Mouse (Mus musculus): Measurements from ENCODE around the gene Ube2z. TPM values are rescaled to one million over a fixed set of nuclear protein-coding genes. Genes with fewer than 3 reads are reported as not detected.

Gene Ube2z
- polyA plus RNA-seq, 1 experiment: 47.9 TPM

GRCm38 (mm10) chr11:96075509-96076220 lies 10.5 kb upstream of the Ube2z start, which contains the start of gene Atp5g1:
Atp5g1 (minus strand) TSS chr11:96075670.
- WGBS: under 1% methylated on average over 37 of the region's 37 CpGs

GRCm38 (mm10) chr11:96075177-96075508 lies 10.0 kb upstream of the Ube2z start:
- under 1% methylated on average over 15 of the region's 15 CpGs for WGBS
- Histone ChIP-seq H3K4me3 (ENCODE audit: control insufficient read depth, insufficient read depth, low read length) (peak overlapping the region; percentile 81), H3K36me3 (ENCODE audit: control insufficient read depth, insufficient read depth, low read length) (peaks cover 4% of the 10 kb centered on the region; the same call in 1 of the 2 replicates), H3K4me1 (replicated peaks; ENCODE audit: control insufficient read depth, insufficient read depth, low read length) (peaks cover 12% of the 10 kb centered on the region), H3K27ac (ENCODE audit: control insufficient read depth, insufficient read depth, low read length) (no peak overlapping the region), H3K27me3 (ENCODE audit: control insufficient read depth, insufficient read depth, low read length) (no peaks in the 10 kb centered on the region)
- TF ChIP-seq CTCF (IDR thresholded peaks at IDR 0.05; ENCODE audit: borderline replicate concordance, control insufficient read depth, extremely low read depth, insufficient read depth, low read length, poor library complexity) (no peak), POLR2A (IDR thresholded peaks at IDR 0.05; ENCODE audit: control insufficient read depth, extremely low read depth, insufficient read depth, low read length, poor library complexity) (no peak)
- no peak for DNase-seq

More at GRCm38 (mm10) chr11:96075509-96076220, 10.5 kb upstream of the Ube2z start, which contains the start of gene Atp5g1:
- Histone ChIP-seq H3K4me1 (replicated peaks; ENCODE audit: control insufficient read depth, insufficient read depth, low read length) (peaks cover 12% of the 10 kb centered on the region), H3K27me3 (ENCODE audit: control insufficient read depth, insufficient read depth, low read length) (no peaks in the 10 kb centered on the region), H3K27ac (ENCODE audit: control insufficient read depth, insufficient read depth, low read length) (no peak within 1 kb of the TSS), H3K4me3 (ENCODE audit: control insufficient read depth, insufficient read depth, low read length) (peak within 1 kb of the TSS; percentile 81), H3K36me3 (ENCODE audit: control insufficient read depth, insufficient read depth, low read length) (peaks cover under 1% of the 10 kb centered on the region; the same call in 1 of the 2 replicates)
- TF ChIP-seq CTCF (IDR thresholded peaks at IDR 0.05; ENCODE audit: borderline replicate concordance, control insufficient read depth, extremely low read depth, insufficient read depth, low read length, poor library complexity) (no peak), POLR2A (IDR thresholded peaks at IDR 0.05; ENCODE audit: control insufficient read depth, extremely low read depth, insufficient read depth, low read length, poor library complexity) (peak; percentile 56)
- peak; percentile 99 for DNase-seq

- TF ChIP-seq CTCF (IDR thresholded peaks at IDR 0.05; ENCODE audit: borderline replicate concordance, control insufficient read depth, extremely low read depth, insufficient read depth, low read length, poor library complexity) (no peak), POLR2A (IDR thresholded peaks at IDR 0.05; ENCODE audit: control insufficient read depth, extremely low read depth, insufficient read depth, low read length, poor library complexity) (no peak)
- Histone ChIP-seq H3K4me3 (ENCODE audit: control insufficient read depth, insufficient read depth, low read length) (peak overlapping the region; percentile 81), H3K36me3 (ENCODE audit: control insufficient read depth, insufficient read depth, low read length) (peaks cover 4% of the 10 kb centered on the region; the same call in 1 of the 2 replicates), H3K27me3 (ENCODE audit: control insufficient read depth, insufficient read depth, low read length) (no peaks in the 10 kb centered on the region), H3K27ac (ENCODE audit: control insufficient read depth, insufficient read depth, low read length) (no peak overlapping the region), H3K4me1 (replicated peaks; ENCODE audit: control insufficient read depth, insufficient read depth, low read length) (peaks cover 12% of the 10 kb centered on the region)
- no peak for DNase-seq
- 19% methylated on average over 17 of the region's 17 CpGs for WGBS
Measured at GRCm38 (mm10) chr11:96074351-96075176, 9.4 kb upstream of the Ube2z start.

- no peak for TF ChIP-seq POLR2A (IDR thresholded peaks at IDR 0.05; ENCODE audit: control insufficient read depth, extremely low read depth, insufficient read depth, low read length, poor library complexity)
- no peak for TF ChIP-seq CTCF (IDR thresholded peaks at IDR 0.05; ENCODE audit: borderline replicate concordance, control insufficient read depth, extremely low read depth, insufficient read depth, low read length, poor library complexity)
- Histone ChIP-seq H3K27ac (ENCODE audit: control insufficient read depth, insufficient read depth, low read length) (no peak overlapping the region), H3K36me3 (ENCODE audit: control insufficient read depth, insufficient read depth, low read length) (peaks cover 4% of the 10 kb centered on the region; the same call in 1 of the 2 replicates), H3K4me3 (ENCODE audit: control insufficient read depth, insufficient read depth, low read length) (no peak overlapping the region), H3K4me1 (replicated peaks; ENCODE audit: control insufficient read depth, insufficient read depth, low read length) (peaks cover 12% of the 10 kb centered on the region), H3K27me3 (ENCODE audit: control insufficient read depth, insufficient read depth, low read length) (no peaks in the 10 kb centered on the region)
- no peak for DNase-seq
- 95% methylated on average over 9 of the region's 9 CpGs for WGBS
Measured at GRCm38 (mm10) chr11:96073295-96073993, 8.3 kb upstream of the Ube2z start.

- Histone ChIP-seq H3K4me1 (replicated peaks; ENCODE audit: control insufficient read depth, insufficient read depth, low read length) (peaks cover 12% of the 10 kb centered on the region), H3K27ac (ENCODE audit: control insufficient read depth, insufficient read depth, low read length) (no peak overlapping the region), H3K27me3 (ENCODE audit: control insufficient read depth, insufficient read depth, low read length) (no peaks in the 10 kb centered on the region), H3K4me3 (ENCODE audit: control insufficient read depth, insufficient read depth, low read length) (no peak overlapping the region), H3K36me3 (ENCODE audit: control insufficient read depth, insufficient read depth, low read length) (peaks cover 4% of the 10 kb centered on the region; the same call in 1 of the 2 replicates)
- DNase-seq: no peak
- WGBS: 94% methylated on average over 1 of the region's 1 CpGs
- TF ChIP-seq POLR2A (IDR thresholded peaks at IDR 0.05; ENCODE audit: control insufficient read depth, extremely low read depth, insufficient read depth, low read length, poor library complexity) (no peak), CTCF (IDR thresholded peaks at IDR 0.05; ENCODE audit: borderline replicate concordance, control insufficient read depth, extremely low read depth, insufficient read depth, low read length, poor library complexity) (no peak)
Measured at GRCm38 (mm10) chr11:96071013-96071412, 5.8 kb upstream of the Ube2z start.

GRCm38 (mm10) chr11:96070353-96070752 lies 5.2 kb upstream of the Ube2z start:
- Histone ChIP-seq H3K4me3 (ENCODE audit: control insufficient read depth, insufficient read depth, low read length) (no peak overlapping the region), H3K36me3 (ENCODE audit: control insufficient read depth, insufficient read depth, low read length) (peaks cover 4% of the 10 kb centered on the region; the same call in 1 of the 2 replicates), H3K27me3 (ENCODE audit: control insufficient read depth, insufficient read depth, low read length) (no peaks in the 10 kb centered on the region), H3K27ac (ENCODE audit: control insufficient read depth, insufficient read depth, low read length) (no peak overlapping the region), H3K4me1 (replicated peaks; ENCODE audit: control insufficient read depth, insufficient read depth, low read length) (peaks cover 14% of the 10 kb centered on the region)
- WGBS: 96% methylated on average over 7 of the region's 7 CpGs
- DNase-seq: no peak
- no peak for TF ChIP-seq CTCF (IDR thresholded peaks at IDR 0.05; ENCODE audit: borderline replicate concordance, control insufficient read depth, extremely low read depth, insufficient read depth, low read length, poor library complexity)
